Mouse (Mus musculus) liver, embryonic 16.5 days (tissue): ENCODE measurements at regions not wholly inside any gene's neighbourhood (a gene's known extent, or its start where the extent isn't known, plus 50 kb on each side); places are given as distances from the start of the nearest gene placed in this dataset.

Source experiments
- ATAC-seq: fragments of 200-750 bp; cut with Nextera tagmentation; 2 replicates; pipeline ENCODE4 v1.8.0; 2017; ENCODE audit warnings: low read depth, mild to moderate bottlenecking, moderate number of reproducible peaks, moderate library complexity
- H3K27ac ChIP-seq: fragments of 300-500 bp; sonication (generic); 2 replicates; pipeline ENCODE4 v1.5.1; 2014; ENCODE audit warnings: mild to moderate bottlenecking, low read length
- H3K27me3 ChIP-seq: fragments of 300-500 bp; sonication (generic); 2 replicates; pipeline ENCODE4 v1.6.1; 2014; ENCODE audit warnings: low read depth, low read length, mixed read lengths; ENCODE audit not compliant: control insufficient read depth, insufficient read depth
- H3K36me3 ChIP-seq: fragments of 300-500 bp; sonication (generic); 2 replicates; pipeline ENCODE4 v1.6.1; 2014; ENCODE audit warnings: mild to moderate bottlenecking; ENCODE audit not compliant: control insufficient read depth, insufficient read depth
- H3K4me1 ChIP-seq: fragments of 300-500 bp; sonication (generic); 2 replicates; pipeline ENCODE4 v1.6.1; 2014; ENCODE audit warnings: low read depth, low read length, mixed read lengths; ENCODE audit not compliant: control insufficient read depth
- H3K4me2 ChIP-seq: fragments of 300-500 bp; sonication (generic); 2 replicates; pipeline ENCODE4 v1.6.1; 2014; ENCODE audit warnings: low read depth, low read length, mixed read lengths
- H3K4me3 ChIP-seq: fragments of 300-500 bp; sonication (generic); 2 replicates; pipeline ENCODE4 v1.5.1; 2014; ENCODE audit warnings: low read depth, mild to moderate bottlenecking, low read length
- H3K9ac ChIP-seq: fragments of 300-500 bp; sonication (generic); 2 replicates; pipeline ENCODE4 v1.6.1; 2014; ENCODE audit warnings: low read depth, low read length
- H3K9me3 ChIP-seq: fragments of 300-500 bp; sonication (generic); replicated peaks from 2 replicates; pipeline ENCODE4 v1.6.1; 2016; ENCODE audit warnings: low read length; ENCODE audit not compliant: control insufficient read depth
- WGBS: fragments of 180-500 bp; shearing (Covaris S2); extraction: QIAGEN DNeasy Blood & Tissue Kit; methylation state at CpG from one replicate; pipeline ENCODE4 v1.1.7; 2014; ENCODE audit not compliant: insufficient replicate concordance; 5-methylcytosine and 5-hydroxymethylcytosine counted together

DNA sequence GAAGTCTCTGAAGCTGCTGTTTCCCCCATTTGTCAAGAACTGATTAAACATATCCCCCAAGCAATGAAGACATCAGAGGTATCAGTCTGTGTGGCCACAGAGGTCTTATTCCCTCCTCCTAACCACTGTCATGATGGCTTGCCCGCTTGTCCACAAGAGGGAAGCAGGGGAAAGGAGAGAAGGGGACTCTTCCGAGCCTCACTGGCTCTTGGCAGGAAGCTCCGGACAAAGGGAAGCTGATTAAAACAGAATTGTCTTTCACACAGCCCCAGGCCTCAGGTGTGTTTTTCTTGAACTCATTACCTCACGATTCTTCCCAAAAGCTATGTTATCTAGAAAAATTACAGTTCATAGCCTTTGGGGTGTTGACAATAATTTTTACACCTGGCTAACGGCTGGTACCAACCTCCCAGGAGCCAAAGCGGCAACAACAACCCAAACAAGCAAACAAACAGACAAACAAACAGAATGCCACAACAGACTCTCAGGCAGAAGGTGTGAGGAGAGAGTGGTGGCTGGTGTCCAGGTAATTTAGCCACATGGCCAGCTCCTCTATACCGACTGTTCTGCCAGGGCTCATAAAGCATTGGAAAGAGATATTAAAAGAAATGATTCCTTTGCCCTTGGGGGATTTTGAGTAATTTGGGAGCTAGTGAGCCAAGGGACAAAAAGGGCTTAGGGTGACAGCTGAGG, 68.9 kb upstream of the Tmem178 start:
- Histone ChIP-seq H3K9me3 (no peaks in the 10 kb centered on the region), H3K27ac (no peak overlapping the region), H3K4me1 (no peaks in the 10 kb centered on the region), H3K27me3 (no peaks in the 10 kb centered on the region), H3K4me3 (no peak overlapping the region), H3K4me2 (no peak overlapping the region), H3K9ac (no peak overlapping the region), H3K36me3 (no peaks in the 10 kb centered on the region)
- ATAC-seq: no peak
- WGBS: 39% methylated on average over 7 of the region's 7 CpGs

DNA sequence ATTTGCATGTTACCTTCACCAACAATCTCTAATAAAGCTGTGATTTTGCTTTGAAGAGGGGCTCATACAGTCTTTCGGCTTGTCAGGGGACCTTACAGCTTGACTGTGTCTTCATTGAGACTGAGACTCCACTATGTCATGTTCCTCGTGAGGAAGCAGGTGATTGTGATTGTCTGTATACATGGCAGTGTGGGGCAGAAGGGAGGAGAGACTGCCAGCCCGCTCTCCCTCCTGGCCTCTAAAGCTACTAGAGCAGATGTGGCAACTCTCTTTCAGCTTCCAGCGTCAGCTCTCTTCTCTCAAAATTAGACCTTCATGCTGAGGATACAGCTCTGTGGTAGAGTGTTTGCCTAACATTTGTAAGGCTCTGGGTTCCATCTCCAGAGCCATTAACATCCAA, 73.5 kb upstream of the Tmem178 start:
- no peak overlapping the region for H3K4me3 ChIP-seq
- no peaks in the 10 kb centered on the region for H3K36me3 ChIP-seq
- ATAC-seq: no peak
- 57% methylated on average over 4 of the region's 4 CpGs for WGBS
- H3K9me3 ChIP-seq: no peaks in the 10 kb centered on the region
- no peaks in the 10 kb centered on the region for H3K27me3 ChIP-seq
- no peak overlapping the region for H3K9ac ChIP-seq
- no peak overlapping the region for H3K27ac ChIP-seq
- no peaks in the 10 kb centered on the region for H3K4me1 ChIP-seq
- no peak overlapping the region for H3K4me2 ChIP-seq

DNA sequence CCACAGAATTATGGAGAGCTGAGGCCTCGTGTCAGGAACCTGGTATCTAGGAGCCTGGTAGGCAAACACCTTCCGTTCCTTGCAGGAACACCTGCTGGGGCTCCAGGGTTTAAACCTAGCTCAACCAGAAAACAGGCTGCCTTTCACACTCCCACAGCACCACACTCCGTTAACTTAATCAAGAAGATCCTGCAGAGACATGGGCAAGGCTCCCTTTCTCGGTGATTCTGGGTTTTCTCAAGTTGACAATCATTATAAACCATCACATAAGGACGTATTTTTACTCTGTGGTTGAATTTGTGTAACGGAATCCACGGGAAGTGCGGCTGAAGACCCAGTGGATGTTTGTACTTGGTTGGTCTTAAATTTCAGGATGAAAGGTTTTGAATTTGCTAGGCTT, 82.1 kb upstream of the Tmem178 start:
- WGBS: 73% methylated on average over 8 of the region's 8 CpGs

DNA sequence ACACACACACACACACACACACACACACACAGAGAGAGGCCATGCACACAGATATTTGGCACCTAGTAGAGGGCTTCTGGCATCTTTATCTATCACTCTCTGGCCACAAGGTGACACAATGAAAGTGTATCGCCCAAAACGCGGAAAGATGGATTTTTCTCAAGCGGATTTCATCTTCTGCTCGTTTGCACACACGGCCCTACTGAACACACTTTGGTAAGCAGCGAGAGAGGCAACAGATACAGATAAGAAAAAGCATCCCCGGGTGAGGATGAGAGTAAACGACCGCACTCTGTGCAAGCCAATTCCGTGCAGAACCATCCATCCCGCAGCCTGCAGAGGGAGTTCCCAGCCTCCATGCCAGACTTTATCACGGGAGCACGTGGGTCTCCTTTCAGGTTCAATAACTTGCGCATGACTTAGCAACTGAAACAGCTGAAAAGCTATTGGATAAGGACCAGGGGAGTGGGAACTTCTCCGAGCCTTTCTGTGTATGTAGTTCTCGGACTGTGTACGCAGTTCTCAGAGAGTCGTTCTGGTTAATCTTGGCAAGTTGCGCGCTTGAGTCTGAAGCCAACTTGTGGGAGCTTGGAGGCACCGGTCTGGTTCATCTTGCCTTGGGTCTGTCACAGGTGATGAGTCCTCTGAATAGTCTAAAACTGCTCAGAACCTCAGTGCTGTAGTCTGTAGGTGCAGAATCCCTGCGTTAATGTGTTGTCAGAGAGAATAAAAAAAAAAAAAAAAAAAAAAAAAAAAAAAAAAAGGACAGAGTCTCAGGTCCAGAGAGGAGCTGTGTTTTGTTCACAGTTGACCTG, 97.2 kb upstream of the Tmem178 start:
- ATAC-seq: no peak
- no peaks in the 10 kb centered on the region for H3K4me1 ChIP-seq
- H3K27me3 ChIP-seq: no peaks in the 10 kb centered on the region
- H3K27ac ChIP-seq: no peak overlapping the region
- H3K36me3 ChIP-seq: no peaks in the 10 kb centered on the region
- no peak overlapping the region for H3K4me2 ChIP-seq
- no peaks in the 10 kb centered on the region for H3K9me3 ChIP-seq
- 63% methylated on average over 23 of the region's 23 CpGs for WGBS
- no peak overlapping the region for H3K4me3 ChIP-seq
- no peak overlapping the region for H3K9ac ChIP-seq

More for the DNA sequence above, 82.1 kb upstream of the Tmem178 start:
- Histone ChIP-seq H3K4me1 (no peaks in the 10 kb centered on the region), H3K27me3 (no peaks in the 10 kb centered on the region), H3K9ac (no peak overlapping the region), H3K9me3 (no peaks in the 10 kb centered on the region), H3K36me3 (no peaks in the 10 kb centered on the region), H3K4me3 (no peak overlapping the region), H3K27ac (no peak overlapping the region), H3K4me2 (no peak overlapping the region)
- ATAC-seq: no peak

DNA sequence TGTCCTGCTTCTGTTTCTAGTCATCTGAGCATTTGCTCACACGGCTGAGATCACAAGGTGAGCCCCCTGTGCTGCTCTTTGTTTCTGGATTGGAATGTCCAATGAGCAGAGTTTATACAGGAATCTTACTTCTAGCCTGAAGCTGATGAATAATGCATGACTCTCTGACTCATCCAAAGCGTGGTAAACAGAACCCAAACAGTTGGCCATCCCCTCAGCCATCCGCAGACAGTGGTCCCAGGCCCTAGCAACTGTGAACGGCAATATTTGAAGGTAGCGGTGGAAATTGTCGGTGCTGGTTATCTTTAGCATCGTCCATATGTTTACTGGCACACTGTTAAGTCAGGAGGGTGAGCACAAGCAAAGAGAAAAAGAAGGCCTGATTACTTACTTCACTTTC, 99.1 kb upstream of the Tmem178 start:
- H3K9ac ChIP-seq: no peak overlapping the region
- no peak overlapping the region for H3K4me3 ChIP-seq
- no peaks in the 10 kb centered on the region for H3K27me3 ChIP-seq
- no peaks in the 10 kb centered on the region for H3K4me1 ChIP-seq
- H3K36me3 ChIP-seq: no peaks in the 10 kb centered on the region
- H3K9me3 ChIP-seq: no peaks in the 10 kb centered on the region
- 68% methylated on average over 7 of the region's 7 CpGs for WGBS
- no peak for ATAC-seq
- no peak overlapping the region for H3K4me2 ChIP-seq
- H3K27ac ChIP-seq: no peak overlapping the region

DNA sequence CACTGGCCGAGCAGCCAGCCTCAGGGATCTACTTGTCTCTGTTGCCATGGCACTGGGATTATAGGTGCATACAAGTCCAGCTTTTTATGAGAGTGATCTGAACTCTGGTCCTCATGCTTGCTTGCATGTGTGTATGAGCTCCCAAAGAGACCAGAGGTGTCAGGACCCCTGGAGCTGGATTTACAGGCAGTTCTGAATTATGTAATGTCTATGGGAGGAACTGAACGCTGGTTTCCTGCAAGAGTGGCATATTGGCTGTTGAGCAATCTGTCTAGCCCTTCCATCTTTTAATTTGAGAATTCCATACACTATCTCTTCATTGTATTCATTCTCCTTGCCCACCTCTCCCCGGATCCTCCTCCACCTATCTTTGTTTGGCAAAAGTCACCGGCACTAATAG, 102.5 kb upstream of the Tmem178 start:
- 64% methylated on average over 4 of the region's 4 CpGs for WGBS
- Histone ChIP-seq H3K4me2 (no peak overlapping the region), H3K27ac (no peak overlapping the region), H3K36me3 (no peaks in the 10 kb centered on the region), H3K4me3 (no peak overlapping the region), H3K27me3 (no peaks in the 10 kb centered on the region), H3K9ac (no peak overlapping the region), H3K9me3 (no peaks in the 10 kb centered on the region), H3K4me1 (no peaks in the 10 kb centered on the region)
- no peak for ATAC-seq

DNA sequence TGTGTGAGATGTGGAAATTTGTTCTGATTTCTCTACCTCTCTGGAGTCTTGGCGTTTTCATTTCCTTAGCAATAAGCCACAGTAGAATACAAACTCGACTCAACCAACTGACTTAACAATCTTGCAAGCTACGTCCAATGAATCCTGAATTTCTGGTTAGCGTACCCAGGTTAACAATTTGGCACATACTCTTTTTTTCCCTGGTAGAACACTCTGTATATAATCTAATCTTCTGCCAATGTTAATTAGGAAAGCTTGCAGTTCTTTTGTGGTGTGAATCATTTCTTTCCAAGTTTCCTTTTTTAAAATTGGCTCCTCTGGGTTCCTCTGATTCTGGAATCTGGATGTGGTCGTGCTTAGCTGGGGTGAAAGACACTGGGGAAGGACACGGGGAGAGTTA, 103.5 kb upstream of the Tmem178 start:
- H3K9me3 ChIP-seq: no peaks in the 10 kb centered on the region
- no peak for ATAC-seq
- no peak overlapping the region for H3K9ac ChIP-seq
- no peaks in the 10 kb centered on the region for H3K36me3 ChIP-seq
- no peaks in the 10 kb centered on the region for H3K4me1 ChIP-seq
- no peaks in the 10 kb centered on the region for H3K27me3 ChIP-seq
- H3K27ac ChIP-seq: no peak overlapping the region
- no peak overlapping the region for H3K4me2 ChIP-seq
- WGBS: 57% methylated on average over 6 of the region's 6 CpGs
- no peak overlapping the region for H3K4me3 ChIP-seq

DNA sequence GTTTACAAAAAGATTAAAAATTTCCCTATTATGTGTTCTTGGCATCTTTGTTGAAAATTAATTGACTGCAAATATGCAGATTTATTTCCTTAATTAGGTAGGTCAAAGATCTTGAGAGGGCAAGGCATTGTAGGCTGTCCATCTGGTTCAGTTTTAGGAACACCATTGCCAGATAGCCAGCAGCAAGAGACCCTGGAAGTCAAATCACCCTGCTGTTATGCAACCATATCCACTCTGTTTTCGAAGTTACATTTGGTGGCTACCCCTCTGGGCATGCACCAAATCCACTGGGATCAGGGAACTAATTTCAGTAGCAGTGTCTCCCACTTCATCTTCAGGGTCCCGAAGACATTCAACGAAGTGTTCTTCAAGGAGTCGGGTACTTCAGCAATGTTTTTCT, 104.0 kb upstream of the Tmem178 start:
- Histone ChIP-seq H3K27ac (no peak overlapping the region), H3K4me1 (no peaks in the 10 kb centered on the region), H3K4me3 (no peak overlapping the region), H3K36me3 (no peaks in the 10 kb centered on the region), H3K27me3 (no peaks in the 10 kb centered on the region), H3K9ac (no peak overlapping the region), H3K4me2 (no peak overlapping the region), H3K9me3 (no peaks in the 10 kb centered on the region)
- WGBS: 66% methylated on average over 4 of the region's 4 CpGs
- ATAC-seq: no peak

DNA sequence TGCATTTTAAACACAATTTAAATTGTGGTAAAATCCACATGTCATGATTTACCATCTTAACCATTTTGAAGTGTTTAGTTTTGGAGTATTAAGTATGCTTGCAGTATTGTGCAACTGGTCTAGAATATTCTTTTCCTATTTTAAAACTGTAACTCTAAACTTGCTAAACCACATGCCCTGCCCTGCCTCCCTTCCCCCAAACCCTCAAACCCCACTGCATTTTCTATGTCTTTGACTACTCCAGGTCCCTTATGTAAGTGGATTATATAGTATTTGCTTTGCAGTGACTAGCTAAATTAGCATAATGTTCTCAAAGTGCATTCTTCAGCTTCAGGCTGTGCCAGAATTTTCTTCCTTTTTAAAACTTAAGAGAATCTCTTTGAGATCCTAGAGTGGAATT, 106.4 kb upstream of the Map4k3 start:
- no peaks in the 10 kb centered on the region for H3K4me1 ChIP-seq
- ATAC-seq: no peak
- H3K4me3 ChIP-seq: no peak overlapping the region
- H3K9ac ChIP-seq: no peak overlapping the region
- no peak overlapping the region for H3K27ac ChIP-seq
- no peaks in the 10 kb centered on the region for H3K9me3 ChIP-seq
- no peak overlapping the region for H3K4me2 ChIP-seq
- no peaks in the 10 kb centered on the region for H3K36me3 ChIP-seq
- no peaks in the 10 kb centered on the region for H3K27me3 ChIP-seq
